Mouse (Mus musculus): ENCODE measurements around the gene Bcl2l11. TPM values are rescaled to one million over a fixed set of nuclear protein-coding genes. Genes with fewer than 3 reads are reported as not detected.

Bcl2l11 gene
- polyA plus RNA-seq, 1 experiment from 2014 or later: 20.2 TPM

DNA sequence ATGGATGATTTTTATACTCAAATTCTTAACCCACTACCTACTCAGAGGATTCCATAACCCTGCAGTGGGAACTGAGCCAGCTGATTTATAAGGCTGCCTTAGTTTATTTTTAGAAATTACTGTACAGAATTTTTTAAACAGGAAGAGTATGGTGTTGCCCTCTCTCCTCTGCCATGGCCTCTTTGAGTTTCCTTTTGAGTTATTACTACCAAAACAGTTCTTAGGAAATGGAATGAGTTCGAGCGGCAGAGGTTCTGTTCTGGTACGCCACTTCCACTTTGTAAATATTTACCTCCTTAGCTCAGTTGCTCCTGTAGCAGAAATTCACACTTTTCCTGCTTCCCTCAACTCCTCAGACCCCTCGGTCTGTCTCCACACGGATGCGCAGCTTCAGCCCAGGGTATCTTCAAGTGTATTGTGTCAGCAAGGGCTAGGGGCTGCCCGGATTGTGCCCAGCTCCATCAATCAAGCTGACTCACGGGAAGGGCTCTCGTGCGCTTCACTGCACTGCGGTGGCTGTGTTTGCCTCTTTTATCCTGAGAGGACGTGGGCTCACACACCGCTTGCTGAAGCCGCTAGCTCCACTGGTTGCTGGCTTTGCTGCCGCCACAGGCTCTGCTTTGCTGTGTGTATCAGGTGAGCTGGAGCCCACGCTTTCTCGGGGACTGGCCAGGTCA, 33.0 kb downstream of the Bcl2l11 start:
- Histone ChIP-seq H3K27me3 (ENCODE audit: control insufficient read depth, insufficient read depth, low read length) (no peaks in the 10 kb centered on the region), H3K4me3 (ENCODE audit: low read depth, low read length) (no peak overlapping the region), H3K4me1 (ENCODE audit: control insufficient read depth, insufficient read depth, low read length) (no peaks in the 10 kb centered on the region), H3K27ac (replicated peaks; ENCODE audit: low read depth, low read length) (no peak overlapping the region), H3K9ac (replicated peaks; ENCODE audit: low read length) (no peak overlapping the region), H3K4me2 (ENCODE audit: low read depth, low read length) (no peak overlapping the region), H3K36me3 (replicated peaks; ENCODE audit: control insufficient read depth, insufficient read depth, low read depth, low read length) (peaks cover 4% of the 10 kb centered on the region; the same call in 1 of the 2 replicates), H3K9me3 (replicated peaks; ENCODE audit: control insufficient read depth, low read length) (no peaks in the 10 kb centered on the region)
- no peak for DNase-seq (ENCODE audit: low spot score)
- 87% methylated on average over 17 of the region's 17 CpGs for WGBS
- ATAC-seq (replicated peaks; ENCODE audit: insufficient number of reproducible peaks, low FRiP score, low TSS enrichment, low read depth): no peak

DNA sequence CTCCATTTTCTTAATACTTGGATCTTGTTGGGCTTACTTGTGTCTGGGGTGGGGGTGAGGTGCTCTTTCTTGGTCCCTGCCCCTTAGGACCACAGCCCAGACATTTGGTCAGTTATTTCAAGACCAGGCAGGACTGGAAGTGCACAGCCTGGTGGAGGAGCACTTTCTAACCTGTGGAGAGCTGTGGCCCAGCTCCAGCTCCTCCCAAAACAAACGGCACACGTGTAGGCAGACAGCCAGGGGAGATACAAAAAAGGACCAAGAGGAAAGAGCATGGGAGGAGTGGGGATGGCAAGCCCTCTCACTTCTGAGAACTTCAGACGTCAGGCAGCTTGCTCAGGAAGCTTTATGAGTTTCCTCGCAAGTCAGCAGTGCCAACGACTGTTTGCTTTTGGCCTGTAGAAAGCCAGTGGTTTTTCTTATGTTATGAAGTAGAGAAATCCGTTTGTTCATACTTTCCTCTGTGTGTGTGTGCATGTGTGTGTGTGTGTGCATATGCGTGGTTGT, 33.8 kb downstream of the Bcl2l11 start:
- H3K4me1 ChIP-seq (ENCODE audit: control insufficient read depth, insufficient read depth, low read length): no peaks in the 10 kb centered on the region
- no peak overlapping the region for H3K27ac ChIP-seq (replicated peaks; ENCODE audit: low read depth, low read length)
- no peak overlapping the region for H3K9ac ChIP-seq (replicated peaks; ENCODE audit: low read length)
- H3K27me3 ChIP-seq (ENCODE audit: control insufficient read depth, insufficient read depth, low read length): no peaks in the 10 kb centered on the region
- ATAC-seq (replicated peaks; ENCODE audit: insufficient number of reproducible peaks, low FRiP score, low TSS enrichment, low read depth): no peak
- WGBS: 84% methylated on average over 7 of the region's 7 CpGs
- H3K36me3 ChIP-seq (replicated peaks; ENCODE audit: control insufficient read depth, insufficient read depth, low read depth, low read length): peaks cover 4% of the 10 kb centered on the region; the same call in 1 of the 2 replicates
- H3K9me3 ChIP-seq (replicated peaks; ENCODE audit: control insufficient read depth, low read length): no peaks in the 10 kb centered on the region
- no peak for DNase-seq (ENCODE audit: low spot score)
- no peak overlapping the region for H3K4me3 ChIP-seq (ENCODE audit: low read depth, low read length)
- H3K4me2 ChIP-seq (ENCODE audit: low read depth, low read length): no peak overlapping the region

DNA sequence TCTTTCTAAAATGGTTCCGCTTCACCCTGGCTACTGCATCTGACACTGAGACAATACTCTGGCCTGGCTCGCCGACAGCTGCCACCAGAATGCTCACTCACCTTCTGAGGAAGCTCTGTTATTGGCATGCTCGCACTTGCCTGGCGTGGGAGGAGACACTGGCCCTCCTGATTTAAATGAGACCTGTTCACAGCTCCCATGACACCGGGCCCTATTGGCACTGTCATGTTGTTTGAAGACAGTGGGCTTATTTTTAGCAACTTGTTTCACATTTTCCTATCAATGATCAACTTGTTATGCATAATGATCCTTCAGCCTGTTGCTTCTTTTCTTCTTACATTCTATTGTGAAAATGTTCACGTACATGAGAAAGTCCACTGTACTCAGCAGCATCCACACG, 37.3 kb downstream of the Bcl2l11 start:
- DNase-seq (ENCODE audit: low spot score): no peak
- WGBS: 87% methylated on average over 8 of the region's 8 CpGs
- no peaks in the 10 kb centered on the region for H3K4me1 ChIP-seq (ENCODE audit: control insufficient read depth, insufficient read depth, low read length)
- no peaks in the 10 kb centered on the region for H3K27me3 ChIP-seq (ENCODE audit: control insufficient read depth, insufficient read depth, low read length)
- no peak overlapping the region for H3K4me3 ChIP-seq (ENCODE audit: low read depth, low read length)
- H3K4me2 ChIP-seq (ENCODE audit: low read depth, low read length): no peak overlapping the region
- H3K27ac ChIP-seq (replicated peaks; ENCODE audit: low read depth, low read length): no peak overlapping the region
- no peaks in the 10 kb centered on the region for H3K9me3 ChIP-seq (replicated peaks; ENCODE audit: control insufficient read depth, low read length)
- H3K9ac ChIP-seq (replicated peaks; ENCODE audit: low read length): no peak overlapping the region
- no peak for ATAC-seq (replicated peaks; ENCODE audit: insufficient number of reproducible peaks, low FRiP score, low TSS enrichment, low read depth)
- peaks cover 4% of the 10 kb centered on the region; the same call in 1 of the 2 replicates for H3K36me3 ChIP-seq (replicated peaks; ENCODE audit: control insufficient read depth, insufficient read depth, low read depth, low read length)

DNA sequence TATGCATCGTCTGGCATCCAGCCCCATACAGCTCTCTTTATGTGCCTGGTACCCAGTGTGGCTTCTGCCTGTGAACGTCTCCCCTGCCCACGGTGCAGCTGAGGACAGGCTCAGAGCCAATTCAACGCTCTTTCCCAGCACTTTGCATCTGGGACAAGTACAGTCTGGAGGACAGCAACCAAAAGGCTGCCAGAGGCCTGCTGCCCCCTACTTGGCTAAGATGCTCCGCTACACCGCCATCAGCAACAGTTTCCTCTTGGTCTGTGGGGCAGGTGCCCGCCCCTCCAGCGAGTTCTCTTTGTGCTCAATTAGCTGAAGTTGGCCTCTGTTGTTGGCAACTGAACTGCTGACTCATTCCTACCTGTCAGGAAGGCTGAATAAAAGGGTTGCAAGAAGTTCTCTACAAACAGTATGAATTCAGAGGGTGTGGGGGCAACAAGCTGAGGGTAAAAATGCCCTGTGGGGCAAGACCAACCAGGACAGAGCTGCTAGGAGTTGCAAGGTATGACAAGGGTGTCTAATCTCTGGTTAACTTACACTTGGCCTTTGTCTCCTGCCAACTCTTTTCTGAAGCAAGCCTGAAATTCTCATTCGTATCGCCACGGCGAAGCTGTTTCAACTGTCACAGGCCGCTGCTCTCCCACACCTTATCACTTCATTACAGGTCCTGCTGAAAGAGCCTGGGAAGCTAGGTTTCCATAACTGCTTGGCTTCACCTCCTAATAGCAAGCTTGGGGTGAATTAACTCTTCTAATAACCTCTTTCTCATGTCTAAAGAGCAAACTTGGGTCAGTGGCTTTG, 41.0 kb downstream of the Bcl2l11 start:
- ATAC-seq (replicated peaks; ENCODE audit: insufficient number of reproducible peaks, low FRiP score, low TSS enrichment, low read depth): no peak
- no peak overlapping the region for H3K9ac ChIP-seq (replicated peaks; ENCODE audit: low read length)
- H3K4me2 ChIP-seq (ENCODE audit: low read depth, low read length): no peak overlapping the region
- no peaks in the 10 kb centered on the region for H3K4me1 ChIP-seq (ENCODE audit: control insufficient read depth, insufficient read depth, low read length)
- H3K27ac ChIP-seq (replicated peaks; ENCODE audit: low read depth, low read length): no peak overlapping the region
- 73% methylated on average over 13 of the region's 13 CpGs for WGBS
- H3K27me3 ChIP-seq (ENCODE audit: control insufficient read depth, insufficient read depth, low read length): no peaks in the 10 kb centered on the region
- H3K4me3 ChIP-seq (ENCODE audit: low read depth, low read length): no peak overlapping the region
- DNase-seq (ENCODE audit: low spot score): no peak
- no peaks in the 10 kb centered on the region for H3K36me3 ChIP-seq (replicated peaks; ENCODE audit: control insufficient read depth, insufficient read depth, low read depth, low read length)
- H3K9me3 ChIP-seq (replicated peaks; ENCODE audit: control insufficient read depth, low read length): no peaks in the 10 kb centered on the region

DNA sequence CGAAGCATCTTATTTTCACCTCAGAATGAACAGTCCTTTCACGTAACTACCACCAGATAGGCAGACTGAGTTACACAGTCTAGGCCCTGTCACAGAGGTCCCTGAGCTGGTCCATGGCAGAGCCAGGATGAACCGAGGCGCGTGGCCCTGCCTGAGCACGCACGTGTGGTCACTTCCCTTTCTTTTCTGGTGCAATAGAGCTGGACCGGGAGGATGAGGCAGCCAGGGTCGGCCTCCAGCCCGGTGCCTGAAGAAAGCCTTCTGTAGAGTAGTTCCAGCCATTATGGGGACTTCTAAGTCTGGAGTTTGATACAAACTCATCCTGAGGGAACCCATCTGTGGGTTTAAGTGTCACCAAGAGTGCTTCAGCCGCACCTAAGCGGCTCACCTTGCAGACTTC, 42.1 kb downstream of the Bcl2l11 start:
- Histone ChIP-seq H3K36me3 (replicated peaks; ENCODE audit: control insufficient read depth, insufficient read depth, low read depth, low read length) (no peaks in the 10 kb centered on the region), H3K4me2 (ENCODE audit: low read depth, low read length) (no peak overlapping the region), H3K27ac (replicated peaks; ENCODE audit: low read depth, low read length) (no peak overlapping the region), H3K27me3 (ENCODE audit: control insufficient read depth, insufficient read depth, low read length) (no peaks in the 10 kb centered on the region), H3K9me3 (replicated peaks; ENCODE audit: control insufficient read depth, low read length) (no peaks in the 10 kb centered on the region), H3K9ac (replicated peaks; ENCODE audit: low read length) (no peak overlapping the region), H3K4me1 (ENCODE audit: control insufficient read depth, insufficient read depth, low read length) (no peaks in the 10 kb centered on the region), H3K4me3 (ENCODE audit: low read depth, low read length) (no peak overlapping the region)
- DNase-seq (ENCODE audit: low spot score): no peak
- ATAC-seq (replicated peaks; ENCODE audit: insufficient number of reproducible peaks, low FRiP score, low TSS enrichment, low read depth): no peak
- WGBS: 91% methylated on average over 12 of the region's 12 CpGs

DNA sequence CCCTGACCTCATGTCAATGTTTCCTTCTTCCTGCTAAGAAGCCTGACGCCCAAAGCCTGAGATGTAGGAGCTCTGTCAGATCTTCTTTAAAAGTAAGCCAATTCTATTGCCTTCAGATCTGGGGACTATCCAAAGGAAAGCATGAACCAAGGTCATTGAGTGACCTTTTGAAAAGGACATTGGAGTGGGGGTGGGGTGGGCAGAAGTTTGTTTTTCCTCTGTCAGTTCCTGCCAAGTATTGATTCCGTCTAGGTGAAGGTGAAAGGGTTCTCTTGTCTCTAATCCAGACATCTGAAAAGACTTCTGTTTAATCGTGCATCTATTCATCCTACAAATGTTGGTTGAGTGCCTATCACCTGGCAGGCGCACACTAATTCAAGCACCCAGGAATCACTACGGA, 43.6 kb downstream of the Bcl2l11 start:
- H3K4me3 ChIP-seq (ENCODE audit: low read depth, low read length): no peak overlapping the region
- DNase-seq (ENCODE audit: low spot score) (no peak), ATAC-seq (replicated peaks; ENCODE audit: insufficient number of reproducible peaks, low FRiP score, low TSS enrichment, low read depth) (no peak)
- 78% methylated on average over 5 of the region's 5 CpGs for WGBS
- H3K9me3 ChIP-seq (replicated peaks; ENCODE audit: control insufficient read depth, low read length): no peaks in the 10 kb centered on the region
- H3K36me3 ChIP-seq (replicated peaks; ENCODE audit: control insufficient read depth, insufficient read depth, low read depth, low read length): no peaks in the 10 kb centered on the region
- H3K27me3 ChIP-seq (ENCODE audit: control insufficient read depth, insufficient read depth, low read length): no peaks in the 10 kb centered on the region
- no peak overlapping the region for H3K4me2 ChIP-seq (ENCODE audit: low read depth, low read length)
- H3K27ac ChIP-seq (replicated peaks; ENCODE audit: low read depth, low read length): no peak overlapping the region
- H3K9ac ChIP-seq (replicated peaks; ENCODE audit: low read length): no peak overlapping the region
- H3K4me1 ChIP-seq (ENCODE audit: control insufficient read depth, insufficient read depth, low read length): no peaks in the 10 kb centered on the region; the same call in 1 of the 2 replicates

DNA sequence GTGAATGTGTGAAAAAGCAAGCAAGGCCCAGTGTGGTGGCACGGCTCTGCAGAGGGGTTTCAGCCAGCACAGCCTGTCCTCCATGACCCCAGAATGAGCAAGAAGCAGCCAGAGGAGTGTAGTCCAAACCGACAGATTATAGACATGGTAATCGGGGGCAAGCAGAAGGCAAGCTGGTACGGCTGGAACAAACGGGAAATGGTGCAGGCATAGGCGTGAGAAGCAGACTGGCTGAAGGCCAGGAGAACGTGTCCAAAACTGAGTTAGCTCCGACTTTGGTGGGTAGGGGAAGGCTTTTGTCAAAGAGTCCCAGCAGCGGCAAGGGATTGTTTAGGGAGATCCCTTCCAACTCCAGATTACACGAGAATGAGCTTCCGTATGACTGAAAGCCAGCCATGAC, 44.1 kb downstream of the Bcl2l11 start:
- 89% methylated on average over 11 of the region's 11 CpGs for WGBS
- Histone ChIP-seq H3K4me3 (ENCODE audit: low read depth, low read length) (no peak overlapping the region), H3K27ac (replicated peaks; ENCODE audit: low read depth, low read length) (no peak overlapping the region), H3K4me1 (ENCODE audit: control insufficient read depth, insufficient read depth, low read length) (no peaks in the 10 kb centered on the region; the same call in 1 of the 2 replicates), H3K36me3 (replicated peaks; ENCODE audit: control insufficient read depth, insufficient read depth, low read depth, low read length) (no peaks in the 10 kb centered on the region), H3K9ac (replicated peaks; ENCODE audit: low read length) (no peak overlapping the region), H3K27me3 (ENCODE audit: control insufficient read depth, insufficient read depth, low read length) (no peaks in the 10 kb centered on the region), H3K4me2 (ENCODE audit: low read depth, low read length) (no peak overlapping the region), H3K9me3 (replicated peaks; ENCODE audit: control insufficient read depth, low read length) (no peaks in the 10 kb centered on the region)
- DNase-seq (ENCODE audit: low spot score) (no peak), ATAC-seq (replicated peaks; ENCODE audit: insufficient number of reproducible peaks, low FRiP score, low TSS enrichment, low read depth) (no peak)

DNA sequence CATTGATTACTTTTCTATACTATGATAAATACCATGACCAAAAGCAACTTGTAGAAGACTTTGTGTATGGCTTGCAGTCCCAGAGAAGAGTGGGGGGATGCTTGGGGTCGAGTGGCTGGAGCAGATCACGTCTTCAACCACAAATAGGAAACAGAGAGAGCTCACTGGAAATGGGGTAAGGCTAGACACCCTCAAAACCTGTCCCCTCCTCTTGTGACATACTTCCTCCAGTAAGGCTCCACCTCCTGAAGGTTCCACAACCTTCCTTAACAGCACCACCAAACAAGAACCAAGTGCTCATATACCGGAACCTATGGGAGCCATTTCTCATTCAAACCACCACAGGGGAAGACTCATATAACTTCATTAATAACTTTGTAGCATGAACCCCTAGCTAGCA, 44.8 kb downstream of the Bcl2l11 start:
- Histone ChIP-seq H3K27ac (replicated peaks; ENCODE audit: low read depth, low read length) (no peak overlapping the region), H3K9me3 (replicated peaks; ENCODE audit: control insufficient read depth, low read length) (no peaks in the 10 kb centered on the region), H3K9ac (replicated peaks; ENCODE audit: low read length) (no peak overlapping the region), H3K36me3 (replicated peaks; ENCODE audit: control insufficient read depth, insufficient read depth, low read depth, low read length) (no peaks in the 10 kb centered on the region), H3K4me2 (ENCODE audit: low read depth, low read length) (no peak overlapping the region), H3K4me1 (ENCODE audit: control insufficient read depth, insufficient read depth, low read length) (no peaks in the 10 kb centered on the region; the same call in 1 of the 2 replicates), H3K27me3 (ENCODE audit: control insufficient read depth, insufficient read depth, low read length) (no peaks in the 10 kb centered on the region), H3K4me3 (ENCODE audit: low read depth, low read length) (no peak overlapping the region)
- ATAC-seq (replicated peaks; ENCODE audit: insufficient number of reproducible peaks, low FRiP score, low TSS enrichment, low read depth): no peak
- 92% methylated on average over 3 of the region's 3 CpGs for WGBS
- no peak for DNase-seq (ENCODE audit: low spot score)

Data from embryonic facial prominence, embryonic 11.5 days (tissue).